Mouse (Mus musculus) limb, embryonic 11.5 days (tissue): ENCODE measurements at regions not wholly inside any gene's neighbourhood (a gene's known extent, or its start where the extent isn't known, plus 50 kb on each side); places are given as distances from the start of the nearest gene placed in this dataset.

ENCODE experiments used
- ATAC-seq: fragments of 200-750 bp; cut with Nextera tagmentation; 2 replicates; pipeline ENCODE4 v1.8.0; 2017; ENCODE audit warnings: low read depth; ENCODE audit not compliant: insufficient number of reproducible peaks, low FRiP score, low TSS enrichment
- DNase-seq: peaks from one replicate; pipeline ENCODE4 v3.0.0-alpha.2; 2015; ENCODE audit warnings: low spot score
- H3K27ac ChIP-seq: fragments of 300-500 bp; sonication (generic); replicated peaks from 2 replicates; pipeline ENCODE4 v1.5.1; 2014; ENCODE audit warnings: low read depth, mild to moderate bottlenecking, low read length
- H3K27me3 ChIP-seq: fragments of 300-500 bp; sonication (generic); 2 replicates; pipeline ENCODE4 v1.6.1; 2014; ENCODE audit warnings: mild to moderate bottlenecking, low read length, mixed read lengths; ENCODE audit not compliant: control insufficient read depth, insufficient read depth
- H3K36me3 ChIP-seq: fragments of 300-500 bp; sonication (generic); 2 replicates; pipeline ENCODE4 v1.6.1; 2014; ENCODE audit warnings: mild to moderate bottlenecking, low read length, moderate library complexity, mixed read lengths; ENCODE audit not compliant: control insufficient read depth, insufficient read depth
- H3K4me1 ChIP-seq: fragments of 300-500 bp; sonication (generic); 2 replicates; pipeline ENCODE4 v1.6.1; 2014; ENCODE audit warnings: low read length, mixed read lengths; ENCODE audit not compliant: control insufficient read depth, insufficient read depth
- H3K4me2 ChIP-seq: fragments of 300-500 bp; sonication (generic); 2 replicates; pipeline ENCODE4 v1.6.1; 2014; ENCODE audit warnings: low read depth, mild to moderate bottlenecking, moderate library complexity; ENCODE audit not compliant: severe bottlenecking
- H3K4me3 ChIP-seq: fragments of 300-500 bp; sonication (generic); 2 replicates; pipeline ENCODE4 v1.5.1; 2014; ENCODE audit warnings: low read depth, low read length
- H3K9ac ChIP-seq: fragments of 300-500 bp; sonication (generic); 2 replicates; pipeline ENCODE4 v1.6.1; 2014; ENCODE audit warnings: mild to moderate bottlenecking, low read length
- H3K9me3 ChIP-seq: fragments of 300-500 bp; sonication (generic); 2 replicates; pipeline ENCODE4 v1.6.1; 2016; ENCODE audit warnings: low read length; ENCODE audit not compliant: control insufficient read depth
- WGBS: fragments of 180-500 bp; shearing (Covaris S2); extraction: QIAGEN DNeasy Blood & Tissue Kit; methylation state at CpG from one replicate; pipeline ENCODE4 v1.1.7; 2014; 5-methylcytosine and 5-hydroxymethylcytosine counted together

GRCm38 (mm10) chr17:10093437-10094107 lies 226.1 kb downstream of the Qk start:
- DNase-seq (no peak), ATAC-seq (no peak)
- H3K4me2 ChIP-seq, result no peak overlapping the region
- no peak overlapping the region for H3K27ac ChIP-seq
- H3K27me3 ChIP-seq, result no peaks in the 10 kb centered on the region
- 74% methylated on average over 8 of the region's 8 CpGs for WGBS
- no peaks in the 10 kb centered on the region for H3K9me3 ChIP-seq
- no peak overlapping the region for H3K9ac ChIP-seq
- H3K4me1 ChIP-seq, result no peaks in the 10 kb centered on the region
- H3K4me3 ChIP-seq, result no peak overlapping the region
- H3K36me3 ChIP-seq, result no peaks in the 10 kb centered on the region

DNA sequence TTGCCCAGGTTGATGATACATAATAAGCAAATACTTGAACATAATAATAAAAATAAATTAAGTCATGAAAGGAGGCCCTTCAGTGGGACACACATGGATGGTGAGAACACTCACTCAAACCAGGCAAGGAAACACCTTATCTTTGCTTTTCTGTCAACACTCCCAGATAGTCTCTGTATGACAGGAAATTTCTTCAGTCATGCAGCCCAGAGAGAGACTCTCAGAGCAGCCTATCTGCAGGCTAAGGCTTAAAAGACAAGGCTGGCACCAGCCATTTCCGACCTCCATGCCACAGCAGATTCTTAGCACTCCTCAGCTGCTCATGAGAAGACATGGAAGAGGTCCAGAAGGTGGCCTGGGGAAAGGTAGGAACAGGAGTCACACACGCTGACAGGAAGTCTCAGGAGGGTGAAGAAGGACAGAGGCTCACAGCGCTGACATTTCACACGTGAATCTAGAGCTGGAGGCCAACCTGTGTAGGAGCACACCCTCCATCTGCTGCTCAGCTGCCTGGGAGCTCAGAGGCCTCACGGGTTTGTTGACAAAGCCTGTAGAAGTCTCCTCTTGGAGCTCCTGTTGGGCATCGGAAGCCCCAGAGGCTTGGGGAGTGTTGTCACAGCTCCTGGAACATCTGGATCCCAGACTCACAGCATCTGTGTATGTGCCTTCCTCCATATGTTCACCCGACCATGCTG lies 232.3 kb downstream of the Qk start:
- H3K4me1 ChIP-seq, result no peaks in the 10 kb centered on the region
- H3K4me2 ChIP-seq, result no peak overlapping the region
- H3K27me3 ChIP-seq, result no peaks in the 10 kb centered on the region
- H3K9ac ChIP-seq, result no peak overlapping the region
- H3K27ac ChIP-seq, result no peak overlapping the region
- H3K4me3 ChIP-seq, result no peak overlapping the region
- no peaks in the 10 kb centered on the region for H3K9me3 ChIP-seq
- WGBS, result 74% methylated on average over 7 of the region's 7 CpGs
- H3K36me3 ChIP-seq, result no peaks in the 10 kb centered on the region
- DNase-seq, result no peak
- no peak for ATAC-seq

DNA sequence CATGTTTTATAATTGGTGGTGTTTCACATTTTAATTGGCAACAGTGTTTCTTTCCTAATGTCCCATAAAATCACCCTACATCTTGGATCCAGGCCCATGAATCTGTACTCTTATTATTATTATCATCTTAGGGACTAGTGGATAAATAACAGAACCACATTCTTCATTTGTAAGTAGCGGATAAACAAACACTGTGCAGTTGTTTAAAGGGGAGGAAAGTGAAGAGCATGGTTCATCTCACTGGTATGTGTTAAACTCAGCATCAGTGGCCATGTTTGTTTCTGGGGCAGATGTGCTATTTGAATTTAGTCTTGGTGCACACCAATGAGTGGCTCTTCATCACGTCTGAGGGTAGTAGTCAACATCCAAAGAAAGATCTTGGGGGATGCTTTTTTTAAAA lies 233.1 kb downstream of the Qk start:
- no peak for DNase-seq
- Histone ChIP-seq H3K27ac (no peak overlapping the region), H3K4me1 (no peaks in the 10 kb centered on the region), H3K9ac (no peak overlapping the region), H3K36me3 (no peaks in the 10 kb centered on the region), H3K9me3 (no peaks in the 10 kb centered on the region), H3K4me2 (no peak overlapping the region), H3K27me3 (no peaks in the 10 kb centered on the region), H3K4me3 (no peak overlapping the region)
- ATAC-seq, result no peak
- WGBS, result 87% methylated on average over 2 of the region's 2 CpGs

GRCm38 (mm10) chr17:10086132-10086531 lies 233.5 kb downstream of the Qk start:
- ATAC-seq (no peak), DNase-seq (no peak)
- Histone ChIP-seq H3K27ac (no peak overlapping the region), H3K36me3 (no peaks in the 10 kb centered on the region), H3K9me3 (no peaks in the 10 kb centered on the region), H3K4me1 (no peaks in the 10 kb centered on the region), H3K27me3 (no peaks in the 10 kb centered on the region), H3K9ac (no peak overlapping the region), H3K4me2 (no peak overlapping the region), H3K4me3 (no peak overlapping the region)
- 65% methylated on average over 2 of the region's 2 CpGs for WGBS

- H3K4me3 ChIP-seq, result no peak overlapping the region
- 72% methylated on average over 10 of the region's 10 CpGs for WGBS
- no peak overlapping the region for H3K4me2 ChIP-seq
- H3K27ac ChIP-seq, result no peak overlapping the region
- H3K4me1 ChIP-seq, result no peaks in the 10 kb centered on the region
- no peaks in the 10 kb centered on the region for H3K27me3 ChIP-seq
- ATAC-seq (no peak), DNase-seq (no peak)
- no peaks in the 10 kb centered on the region for H3K9me3 ChIP-seq
- no peak overlapping the region for H3K9ac ChIP-seq
- H3K36me3 ChIP-seq, result no peaks in the 10 kb centered on the region
Observed at GRCm38 (mm10) chr17:10081721-10082120, 237.9 kb downstream of the Qk start.

GRCm38 (mm10) chr17:10079853-10080650 lies 239.6 kb downstream of the Qk start:
- Histone ChIP-seq H3K9ac (no peak overlapping the region), H3K36me3 (no peaks in the 10 kb centered on the region), H3K27ac (no peak overlapping the region), H3K4me2 (no peak overlapping the region), H3K4me1 (no peaks in the 10 kb centered on the region), H3K4me3 (no peak overlapping the region), H3K27me3 (no peaks in the 10 kb centered on the region), H3K9me3 (no peaks in the 10 kb centered on the region)
- DNase-seq (no peak), ATAC-seq (no peak)
- 82% methylated on average over 15 of the region's 15 CpGs for WGBS

GRCm38 (mm10) chr17:10078536-10079319 lies 240.9 kb downstream of the Qk start:
- ATAC-seq, result no peak
- Histone ChIP-seq H3K4me1 (no peaks in the 10 kb centered on the region), H3K27ac (no peak overlapping the region), H3K4me2 (no peak overlapping the region), H3K36me3 (no peaks in the 10 kb centered on the region), H3K27me3 (no peaks in the 10 kb centered on the region), H3K9me3 (no peaks in the 10 kb centered on the region), H3K9ac (no peak overlapping the region), H3K4me3 (no peak overlapping the region)
- WGBS, result 47% methylated on average over 7 of the region's 7 CpGs
- DNase-seq, result no peak

- DNase-seq, result no peak
- no peaks in the 10 kb centered on the region for H3K27me3 ChIP-seq
- no peaks in the 10 kb centered on the region for H3K4me1 ChIP-seq
- no peak overlapping the region for H3K4me3 ChIP-seq
- H3K4me2 ChIP-seq, result no peak overlapping the region
- no peak overlapping the region for H3K27ac ChIP-seq
- no peak overlapping the region for H3K9ac ChIP-seq
- no peak for ATAC-seq
- no peaks in the 10 kb centered on the region for H3K36me3 ChIP-seq
- H3K9me3 ChIP-seq, result no peaks in the 10 kb centered on the region
Observed at GRCm38 (mm10) chr17:10073301-10073700, 246.4 kb downstream of the Qk start.
